Mouse (Mus musculus) gastrocnemius, adult 18-20 months (tissue): ENCODE results near the gene Rgs11. TPM values are rescaled to one million over a fixed set of nuclear protein-coding genes. Genes with fewer than 3 reads are reported as not detected.
"Not testable (repeated sequence)": the region's sequence is repeated elsewhere in the genome, so short reads cannot be mapped to it uniquely, and the experiment has no call there.

Experiments
- DNase-seq: peaks from one replicate; pipeline ENCODE4 v3.0.0; 2021; ENCODE audit warnings: low spot score
- long read RNA-seq, 2 experiments: library from polyadenylated mRNA; stranded (forward); transcript quantifications; one replicate each; pipeline ENCODE4 v2.0.0; 2021
- total RNA-seq, 2 experiments: library from RNA; stranded (reverse); gene quantifications; 2 replicates each; pipeline ENCODE4 v1.2.3; 2021

Rgs11 gene
- total RNA-seq = under 1 TPM; 0.48 to 0.66 TPM
- long read RNA-seq, experiment 1, partial matches to known transcripts = 0 of 1 reads
- long read RNA-seq, experiment 1, other reads (novel, unspliced or antisense) = 1 of 1 reads
- long read RNA-seq, experiment 2 = 0 reads

- peak; percentile 23 for DNase-seq
Observed at GRCm38 (mm10) chr17:26202737-26203136, at the start of gene Rgs11. Rgs11 (plus strand) TSS chr17:26202951.

GRCm38 (mm10) chr17:26162736-26163135 is 40.0 kb upstream of the Rgs11 start:
- no peak for DNase-seq

DNA sequence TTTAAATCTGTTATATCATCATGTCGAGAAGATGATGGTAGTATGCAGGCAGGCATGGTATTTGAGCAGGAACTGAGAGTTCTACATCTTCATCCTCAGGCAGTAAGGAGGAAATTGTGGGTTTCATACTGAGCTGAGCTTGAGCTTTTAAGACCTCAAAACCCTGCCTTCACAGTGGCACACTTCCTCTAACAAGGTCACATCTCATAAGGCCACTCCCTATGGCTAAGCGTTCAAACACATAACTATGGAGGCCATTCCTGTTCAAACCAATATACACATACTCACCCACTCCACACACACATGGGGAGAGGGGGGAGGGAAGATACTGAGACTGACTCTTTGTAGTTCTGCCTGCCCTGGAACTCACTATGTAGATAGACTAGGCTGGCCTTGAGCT is 34.7 kb upstream of the Rgs11 start:
- DNase-seq = no peak

DNA sequence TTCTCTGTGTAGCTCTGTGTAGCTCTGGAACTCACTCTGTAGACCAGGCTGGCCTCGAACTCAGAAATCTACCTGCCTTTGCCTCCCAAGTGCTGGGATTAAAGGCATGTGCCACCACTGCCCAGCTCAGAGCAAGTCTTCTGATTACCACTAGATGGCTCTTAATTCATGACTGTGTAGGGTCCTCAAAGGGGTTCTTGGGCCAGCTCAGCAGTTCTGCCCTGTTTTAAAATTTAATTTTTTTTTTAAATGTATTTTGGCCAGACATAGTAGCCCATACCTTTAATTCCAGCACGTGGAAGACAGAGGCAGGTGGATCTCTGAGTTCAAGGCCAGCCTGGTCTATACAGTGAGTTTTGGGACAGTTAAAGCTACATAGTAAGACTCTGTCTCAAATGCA is 27.5 kb upstream of the Rgs11 start:
- DNase-seq = not testable (repeated sequence)

DNA sequence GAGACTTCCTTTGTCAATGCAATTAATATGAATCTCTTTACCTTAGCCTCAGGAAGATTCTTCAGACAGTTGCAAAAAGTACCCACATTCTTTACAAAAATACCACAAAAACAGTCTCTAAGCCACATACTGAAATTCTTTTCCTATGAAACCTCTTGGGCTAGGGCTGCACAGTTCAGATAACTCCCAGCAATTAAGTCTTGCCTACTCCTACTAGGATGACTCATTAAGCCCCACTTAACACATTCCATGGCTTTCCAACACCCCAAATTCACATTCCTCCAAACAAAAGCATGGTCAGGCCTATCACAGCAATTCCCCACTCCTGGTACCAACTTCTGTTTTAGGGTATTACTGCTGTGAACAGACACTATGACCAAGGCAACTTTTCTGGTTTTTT is 24.1 kb upstream of the Rgs11 start:
- no peak for DNase-seq

DNA sequence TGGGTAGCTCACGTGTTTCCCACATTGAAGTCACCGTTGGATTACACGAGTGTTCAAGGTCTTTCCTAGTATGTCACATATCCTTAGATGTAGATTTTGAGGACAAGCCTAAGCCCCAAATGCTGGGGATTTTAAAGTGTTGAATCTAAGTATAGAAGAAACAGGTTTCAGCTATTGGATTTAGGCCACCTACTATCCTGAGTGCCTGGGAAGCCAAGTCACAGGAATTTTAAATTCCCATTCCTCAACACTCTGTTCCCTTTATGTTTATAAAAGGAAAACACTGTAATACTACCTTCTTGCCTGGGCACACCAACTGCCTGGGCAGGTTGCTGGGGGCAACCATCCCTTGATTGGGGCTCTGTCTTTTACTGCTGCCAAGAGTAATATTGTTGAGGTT is 21.6 kb upstream of the Rgs11 start:
- DNase-seq = no peak

DNA sequence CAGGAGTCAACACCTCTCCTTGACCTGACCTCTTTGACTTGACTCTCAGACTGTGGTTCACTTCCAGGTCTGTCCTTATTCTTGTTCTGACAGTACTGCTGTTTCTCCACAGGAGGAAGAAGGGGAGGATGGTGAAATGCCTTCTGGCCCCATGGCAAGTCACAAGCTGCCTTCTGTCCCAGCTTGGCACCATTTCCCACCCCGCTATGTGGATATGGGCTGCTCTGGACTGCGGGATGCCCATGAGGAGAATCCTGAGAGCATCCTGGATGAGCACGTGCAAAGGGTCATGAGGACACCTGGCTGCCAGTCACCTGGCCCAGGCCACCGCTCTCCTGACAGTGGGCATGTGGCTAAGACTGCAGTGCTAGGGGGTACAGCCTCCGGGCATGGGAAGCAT is 15.2 kb upstream of the Rgs11 start:
- no peak for DNase-seq

GRCm38 (mm10) chr17:26188091-26188805 is 14.5 kb upstream of the Rgs11 start:
- DNase-seq = no peak

DNA sequence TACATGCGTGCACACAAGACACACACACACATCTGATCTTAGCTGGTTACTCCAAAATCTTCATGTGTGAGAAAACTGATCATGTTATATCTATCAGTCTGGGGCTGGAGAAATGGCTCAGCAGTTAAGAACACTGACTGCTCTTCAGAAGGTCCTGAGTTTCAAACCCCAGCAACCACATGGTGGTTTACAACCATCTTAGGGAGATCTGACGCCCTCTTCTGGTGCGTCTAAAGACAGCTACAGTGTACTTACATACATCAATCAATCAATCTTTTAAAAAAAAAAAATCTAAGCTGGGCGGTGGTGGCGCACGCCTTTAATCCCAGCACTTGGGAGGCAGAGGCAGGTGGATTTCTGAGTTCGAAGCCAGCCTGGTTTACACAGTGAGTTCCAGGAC is 11.3 kb upstream of the Rgs11 start:
- DNase-seq = not testable (repeated sequence)

DNA sequence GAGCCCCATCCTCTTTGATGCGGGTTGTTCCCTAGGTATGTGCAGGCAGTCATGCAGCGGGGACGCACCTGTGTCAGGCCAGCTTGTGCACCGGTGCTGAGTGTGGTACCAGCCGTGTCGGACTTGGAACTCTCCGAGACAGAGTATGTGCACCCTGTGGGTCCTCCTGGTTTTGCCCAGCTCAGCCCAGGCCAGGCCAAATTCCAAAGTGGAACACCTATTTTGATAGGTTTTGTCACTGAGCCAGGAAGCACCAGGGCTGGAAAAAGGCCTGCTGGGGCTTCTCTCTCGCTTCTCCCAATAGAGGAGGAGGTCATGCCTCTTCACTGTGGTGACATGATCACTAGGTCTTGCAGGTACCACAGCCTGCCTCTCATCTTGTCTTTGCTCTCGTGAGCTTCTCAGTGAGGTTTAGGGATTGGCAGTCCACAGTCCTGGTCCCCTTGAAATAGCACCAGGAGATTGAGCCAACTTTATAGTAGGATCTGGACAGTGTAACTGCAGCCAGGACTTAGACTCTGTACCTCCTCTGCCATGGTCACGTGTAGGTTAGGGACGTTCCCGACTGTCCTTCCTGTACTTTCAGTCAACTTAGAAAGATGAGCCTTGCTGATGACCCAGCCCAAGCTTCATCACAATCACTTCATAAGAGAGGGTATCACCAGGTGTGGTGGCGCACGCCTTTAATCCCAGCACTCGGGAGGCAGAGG is 10.1 kb upstream of the Rgs11 start:
- DNase-seq = no peak

DNA sequence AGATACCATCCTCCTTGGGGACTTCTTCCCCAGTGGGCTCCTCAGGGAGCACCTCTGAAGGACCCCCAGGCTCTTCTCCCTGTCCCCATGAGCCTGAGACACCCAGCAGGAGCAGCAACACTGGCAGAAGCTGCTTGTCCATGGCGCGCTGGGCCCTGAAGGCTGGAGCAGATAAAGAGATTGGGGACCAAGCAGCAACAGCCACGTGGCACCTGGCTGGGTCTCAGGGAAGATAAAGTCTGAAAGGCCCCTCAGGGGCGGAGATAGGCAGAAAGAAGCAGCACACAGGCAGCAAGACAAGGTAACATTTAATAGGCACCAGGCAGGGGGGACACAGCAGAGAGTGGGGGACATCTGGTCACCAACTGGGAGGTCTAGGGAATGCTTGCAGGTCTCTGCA is 3.9 kb upstream of the Rgs11 start, which contains the start of gene Pdia2:
Pdia2 (minus strand) TSS at position 196 of the 400 bp plus-strand sequence.
- no peak for DNase-seq

DNA sequence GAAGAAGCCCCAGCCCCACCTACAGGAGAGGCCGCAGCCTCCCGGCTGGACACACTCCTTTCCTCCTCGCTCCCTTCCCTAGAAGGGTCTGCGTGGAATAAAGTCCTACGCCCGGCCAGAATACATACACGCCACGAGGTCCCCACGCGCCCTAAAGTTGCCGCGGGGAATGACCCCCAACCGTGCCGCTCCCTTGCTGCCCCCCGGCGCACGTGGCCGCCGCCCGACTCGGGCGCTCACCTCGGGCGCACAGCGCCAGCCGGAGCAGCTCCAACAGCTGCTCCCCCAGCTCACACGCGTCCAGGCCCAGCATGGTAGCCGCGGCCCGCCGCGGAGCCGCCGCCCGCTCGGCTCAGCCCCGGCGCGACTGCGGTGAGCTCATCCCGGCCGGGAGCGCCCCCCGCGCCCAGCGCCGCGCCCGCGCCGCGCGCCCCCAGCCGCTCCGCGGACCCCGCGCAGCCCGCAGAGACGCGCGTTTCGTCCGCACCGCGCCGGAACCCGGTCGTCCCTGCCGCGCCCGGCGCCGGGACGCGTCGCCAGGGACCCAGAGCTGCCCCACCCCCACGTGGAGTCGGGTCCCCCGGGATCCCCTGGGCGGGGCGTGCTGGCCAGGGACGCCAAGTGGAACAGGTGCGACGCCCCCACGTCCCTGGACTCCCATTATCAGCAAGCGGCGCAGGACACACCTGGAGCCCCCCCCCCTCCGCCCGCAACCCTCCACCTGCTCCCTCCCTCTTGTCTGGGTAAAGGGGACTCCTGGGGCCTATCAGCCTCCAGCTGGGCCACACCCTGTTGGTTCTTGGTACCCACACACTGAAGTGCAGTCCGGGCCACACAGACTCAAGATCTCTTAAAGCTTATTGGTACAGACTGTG is 1.7 kb upstream of the Rgs11 start:
- no peak for DNase-seq

DNA sequence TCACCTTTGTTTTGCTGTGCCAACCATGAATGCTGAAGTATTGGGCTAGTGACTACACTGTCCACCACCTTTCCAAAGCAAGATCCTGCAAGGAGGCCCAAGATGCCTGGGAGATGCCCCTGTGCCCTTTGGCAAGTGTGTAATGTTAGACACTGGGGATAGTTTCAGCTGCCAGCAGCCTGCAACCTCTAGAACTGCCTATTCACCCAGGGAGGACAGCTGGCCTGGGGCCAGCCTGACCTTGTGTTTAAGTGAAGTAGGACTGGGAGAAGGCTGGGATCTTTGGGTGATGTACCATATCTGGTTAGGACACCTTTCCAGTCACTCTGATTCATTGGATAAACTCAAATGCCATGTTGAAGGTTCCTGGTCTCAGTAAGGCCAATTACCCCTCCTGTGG is 753 bp upstream of the Rgs11 start:
- DNase-seq = no peak

DNA sequence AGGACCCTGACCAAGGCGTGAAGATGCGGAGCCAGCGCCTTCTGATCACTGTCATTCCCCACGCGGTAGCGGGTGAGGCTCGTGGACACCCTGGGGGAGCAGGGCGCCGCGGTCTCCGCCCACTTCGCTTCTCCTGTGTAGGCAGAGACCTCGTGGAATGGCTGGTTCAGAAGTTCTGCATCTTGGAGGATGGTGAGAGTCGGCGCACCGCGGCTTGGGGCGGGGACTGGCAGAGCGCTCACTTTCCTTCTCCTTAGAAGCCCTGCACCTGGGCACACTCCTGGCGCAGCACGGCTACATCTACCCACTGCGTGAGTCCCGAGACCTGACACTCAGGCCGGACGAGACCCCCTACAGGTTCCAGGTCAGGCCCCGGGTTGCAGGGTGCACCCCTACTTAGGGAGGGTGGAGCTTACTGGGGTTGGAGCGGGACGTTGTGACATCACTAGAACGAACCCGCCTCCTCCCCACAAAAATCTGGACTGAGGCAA is 615 bp downstream of the Rgs11 start:
- no peak for DNase-seq

GRCm38 (mm10) chr17:26204766-26205165 is 2.0 kb downstream of the Rgs11 start:
- DNase-seq = no peak

DNA sequence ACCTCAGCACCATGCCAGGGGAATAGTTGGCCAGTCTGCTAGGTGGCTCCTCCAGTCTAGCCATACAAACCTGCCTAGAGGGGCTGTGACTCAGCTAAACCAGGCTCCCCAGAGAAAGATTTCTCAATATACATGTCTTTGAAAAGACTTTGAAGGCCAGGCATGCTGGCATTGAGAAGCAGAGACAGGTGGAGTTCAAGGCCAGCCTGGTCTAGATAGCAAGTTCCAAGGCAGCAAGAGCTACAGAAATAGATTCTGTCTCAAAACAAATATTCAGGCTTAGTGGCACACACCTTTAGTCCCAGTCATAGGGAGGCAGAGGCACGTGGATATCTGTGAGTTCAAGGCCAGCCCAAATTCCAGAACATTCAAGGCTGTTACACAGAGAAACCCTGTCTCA is 3.6 kb downstream of the Rgs11 start:
- DNase-seq = no peak

- DNase-seq = no peak
Observed at GRCm38 (mm10) chr17:26207686-26208085, 4.9 kb downstream of the Rgs11 start, which contains the start of gene Arhgdig. Arhgdig (minus strand) TSS chr17:26207786.

GRCm38 (mm10) chr17:26212241-26212640 is 9.5 kb downstream of the Rgs11 start:
- DNase-seq = no peak

DNA sequence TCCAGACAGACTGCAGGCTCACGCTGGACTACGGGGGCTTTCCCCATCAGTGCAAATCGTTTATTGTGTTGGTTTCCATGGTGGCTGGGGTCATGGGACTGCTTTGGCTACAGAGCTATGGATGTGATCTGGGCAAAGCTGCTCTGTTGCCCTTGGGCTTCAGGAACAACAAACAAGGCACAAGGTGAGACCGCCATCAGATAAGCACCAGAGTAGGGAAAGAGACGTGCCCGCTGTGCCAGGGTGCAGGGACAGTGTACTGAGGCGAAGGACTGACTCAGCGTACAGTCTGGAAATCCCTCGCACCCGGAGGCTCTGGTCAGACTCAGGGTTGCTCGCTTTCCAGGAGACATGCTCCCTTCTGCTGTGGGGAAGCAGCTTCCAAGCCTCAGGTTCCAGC is 9.9 kb downstream of the Rgs11 start:
- no peak for DNase-seq

- no peak for DNase-seq
Observed at GRCm38 (mm10) chr17:26221508-26221907, 18.8 kb downstream of the Rgs11 start.

DNA sequence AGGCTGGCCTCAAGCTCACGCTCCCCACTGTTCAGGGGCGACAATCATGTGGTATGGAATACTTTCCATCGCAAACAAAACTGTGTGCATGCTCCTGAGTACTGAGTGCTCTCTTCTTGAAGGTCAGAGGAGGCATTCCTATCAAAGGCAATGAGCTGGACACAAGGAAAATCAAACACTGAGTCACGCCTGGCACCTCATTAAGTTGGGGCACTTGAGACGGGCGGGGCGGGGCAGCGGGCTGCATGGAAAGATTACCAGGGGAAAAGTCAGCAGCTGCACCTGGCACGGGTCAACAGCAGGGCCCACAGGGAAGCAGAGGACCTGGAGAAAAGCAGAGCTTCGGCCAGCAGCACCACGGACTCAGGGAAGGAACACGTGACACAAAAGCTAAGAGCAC is 22.4 kb downstream of the Rgs11 start:
- DNase-seq = no peak

DNA sequence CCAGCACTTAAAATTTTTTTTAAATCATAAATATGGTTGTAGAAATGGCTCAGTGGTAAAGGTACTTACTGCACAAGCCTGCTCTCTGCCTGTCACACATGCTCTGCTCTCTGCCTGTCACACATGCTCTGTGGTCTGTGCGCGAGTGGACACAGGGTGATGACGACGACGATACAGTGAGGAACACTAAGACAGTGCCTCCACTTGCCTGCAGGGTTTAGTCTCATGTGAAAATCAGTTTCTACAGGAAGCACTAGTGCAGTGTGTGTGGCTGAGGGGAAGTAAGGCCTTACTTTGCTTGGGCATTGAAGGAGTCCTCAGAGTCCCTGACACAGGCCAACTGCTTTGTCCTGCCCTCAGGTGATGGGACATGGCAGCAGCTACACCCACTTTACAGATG is 27.0 kb downstream of the Rgs11 start:
- DNase-seq = no peak
